Mouse (Mus musculus) MEL (cell line): ENCODE results near the gene Myo1a. TPM values are rescaled to one million over a fixed set of nuclear protein-coding genes. Genes with fewer than 3 reads are reported as not detected.

Source experiments
- DNase-seq: peaks from one replicate; pipeline ENCODE4 v3.0.0; 2011; ENCODE audit warnings: low read depth, low spot score
- H3K27ac ChIP-seq: 2 replicates; pipeline ENCODE4 v1.5.1; 2012; ENCODE audit warnings: low read depth, mild to moderate bottlenecking, control low read depth, low read length, moderate library complexity; ENCODE audit not compliant: control insufficient read depth
- H3K27me3 ChIP-seq, 2 experiments: fragments of 150-350 bp in 1 of 2; sonication (generic) in 1 of 2; 2 replicates each; pipeline ENCODE4 v1.6.1; 2012; ENCODE audit warnings: low read length in 2 of 2, mild to moderate bottlenecking in 2 of 2, improper control_type of control experiment in 1 of 2, moderate library complexity in 1 of 2; ENCODE audit not compliant: insufficient read depth in 2 of 2, control insufficient read depth in 1 of 2
- H3K36me3 ChIP-seq, 2 experiments: 2 replicates each; pipeline ENCODE4 v1.6.1; 2012 to 2014; ENCODE audit warnings: low read length in 2 of 2, improper control_type of control experiment in 1 of 2, inconsistent platforms in 1 of 2, mild to moderate bottlenecking in 1 of 2; ENCODE audit not compliant: insufficient read depth in 2 of 2, control insufficient read depth in 1 of 2
- H3K4me1 ChIP-seq, 2 experiments: fragments of 150-350 bp in 1 of 2; sonication (generic) in 1 of 2; 2 replicates each; pipeline ENCODE4 v1.6.1; 2012; ENCODE audit warnings: low read length in 2 of 2, improper control_type of control experiment in 1 of 2, mild to moderate bottlenecking in 1 of 2; ENCODE audit not compliant: insufficient read depth in 2 of 2, control insufficient read depth in 1 of 2
- H3K4me3 ChIP-seq, 2 experiments: fragments of 150-350 bp in 1 of 2; sonication (generic) in 1 of 2; 2 replicates each; pipeline ENCODE4 v1.5.1; 2012; ENCODE audit warnings: low read depth in 2 of 2, low read length in 2 of 2, mild to moderate bottlenecking in 2 of 2, moderate library complexity in 2 of 2, control low read depth in 1 of 2, improper control_type of control experiment in 1 of 2; ENCODE audit not compliant: control insufficient read depth in 1 of 2, insufficient read depth in 1 of 2
- H3K79me2 ChIP-seq: 2 replicates; pipeline ENCODE4 v1.6.1; 2012; ENCODE audit warnings: mild to moderate bottlenecking, low read length, moderate library complexity; ENCODE audit not compliant: control insufficient read depth, poor library complexity, insufficient read depth
- H3K9ac ChIP-seq: 2 replicates; pipeline ENCODE4 v1.6.1; 2012; ENCODE audit warnings: low read depth, mild to moderate bottlenecking, control low read depth, low read length, moderate library complexity; ENCODE audit not compliant: control insufficient read depth, poor library complexity, severe bottlenecking
- H3K9me3 ChIP-seq: fragments of 150-350 bp; sonication (generic); replicated peaks from 2 replicates; pipeline ENCODE4 v1.6.1; 2012; ENCODE audit warnings: mild to moderate bottlenecking, low read length, improper control_type of control experiment, moderate library complexity; ENCODE audit not compliant: insufficient read depth
- E2F4 ChIP-seq: IDR thresholded peaks from 2 replicates; pipeline ENCODE4 v1.6.1; 2011; ENCODE audit warnings: low read depth, low read length, improper control_type of control experiment, borderline replicate concordance
- ELF1 ChIP-seq: IDR thresholded peaks from 2 replicates; pipeline ENCODE4 v1.6.1; 2014; ENCODE audit warnings: low read depth, mild to moderate bottlenecking, inconsistent platforms, low read length, improper control_type of control experiment, moderate library complexity
- EP300 ChIP-seq, 2 experiments: IDR thresholded peaks; 2 replicates each; pipeline ENCODE4 v1.6.1; 2011; ENCODE audit warnings: improper control_type of control experiment in 2 of 2, low read length in 2 of 2, low read depth in 1 of 2, mild to moderate bottlenecking in 1 of 2
- GATA1 ChIP-seq: IDR thresholded peaks from 2 replicates; pipeline ENCODE4 v1.6.1; 2011; ENCODE audit warnings: low read depth, low read length, improper control_type of control experiment
- MAFK ChIP-seq: IDR thresholded peaks from 2 replicates; pipeline ENCODE4 v1.6.1; 2011; ENCODE audit warnings: low read depth, mild to moderate bottlenecking, low read length, improper control_type of control experiment, borderline replicate concordance
- MAZ ChIP-seq: IDR thresholded peaks from 2 replicates; pipeline ENCODE4 v1.6.1; 2012; ENCODE audit warnings: low read depth, mild to moderate bottlenecking, inconsistent platforms, low read length, improper control_type of control experiment
- MYB ChIP-seq: IDR thresholded peaks from 2 replicates; pipeline ENCODE4 v1.6.1; 2011; ENCODE audit warnings: mild to moderate bottlenecking, low read depth, low read length, improper control_type of control experiment
- NELFE ChIP-seq: IDR thresholded peaks from 2 replicates; pipeline ENCODE4 v1.6.1; 2011; ENCODE audit warnings: low read depth, low read length, improper control_type of control experiment
- NRF1 ChIP-seq: IDR thresholded peaks from 2 replicates; pipeline ENCODE4 v1.6.1; 2014; ENCODE audit warnings: low read depth, mild to moderate bottlenecking, inconsistent platforms, low read length, improper control_type of control experiment, moderate library complexity; ENCODE audit not compliant: poor library complexity, insufficient read depth, severe bottlenecking
- POLR2AphosphoS2 ChIP-seq: IDR thresholded peaks from 2 replicates; pipeline ENCODE4 v1.6.1; 2011; ENCODE audit warnings: low read length, improper control_type of control experiment
- SIN3A ChIP-seq: IDR thresholded peaks from 2 replicates; pipeline ENCODE4 v1.6.1; 2012; ENCODE audit warnings: low read length, improper control_type of control experiment, inconsistent platforms
- TCF12 ChIP-seq: IDR thresholded peaks from 2 replicates; pipeline ENCODE4 v1.6.1; 2014; ENCODE audit warnings: low read depth, mild to moderate bottlenecking, inconsistent platforms, low read length, improper control_type of control experiment, moderate library complexity
- ZC3H11A ChIP-seq: IDR thresholded peaks from 2 replicates; pipeline ENCODE4 v1.6.1; 2012; ENCODE audit warnings: low read depth, mild to moderate bottlenecking, inconsistent platforms, low read length, improper control_type of control experiment
- ZKSCAN1 ChIP-seq: IDR thresholded peaks from 2 replicates; pipeline ENCODE4 v1.6.1; 2012; ENCODE audit warnings: low read depth, mild to moderate bottlenecking, inconsistent platforms, low read length, improper control_type of control experiment, moderate library complexity
- ZNF384 ChIP-seq: IDR thresholded peaks from 2 replicates; pipeline ENCODE4 v1.6.1; 2012; ENCODE audit warnings: low read depth, mild to moderate bottlenecking, inconsistent platforms, low read length, improper control_type of control experiment
- polyA plus RNA-seq, 2 experiments: library from polyadenylated mRNA; stranded (reverse) in 1 of 2; unstranded in 1 of 2; fragments of >175 nt in 1 of 2; fragments of >200 nt in 1 of 2; gene quantifications; 2 replicates each; pipeline versions ENCODE4 v1.2.1 to v1.2.4; 2012; ENCODE audit warnings: low replicate concordance in 2 of 2, low read depth in 1 of 2; ENCODE audit not compliant: insufficient read length in 2 of 2, insufficient read depth in 1 of 2, missing spikeins in 1 of 2
- total RNA-seq: library from RNA; depleted of rRNA; stranded (reverse); fragments of 300-350 nt; gene quantifications from 2 replicates; pipeline ENCODE4 v1.2.3, GENCODE M21; 2012

The Myo1a gene
- total and polyA plus RNA-seq, 3 experiments, result 0.08 to 0.33 TPM; not detected in 1

- TF ChIP-seq MAFK, result no peak
Observed at GRCm38 (mm10) chr10:127694636-127695035, 10.3 kb upstream of the Myo1a start (continued).

- no peaks in the 10 kb centered on the region; a peak in 1 of 4 replicates for H3K36me3 ChIP-seq
Observed at GRCm38 (mm10) chr10:127695775-127696174, 9.2 kb upstream of the Myo1a start.

GRCm38 (mm10) chr10:127698966-127699365 lies 6.0 kb upstream of the Myo1a start:
- H3K27ac ChIP-seq, result no peak overlapping the region
- no peaks in the 10 kb centered on the region for H3K27me3 ChIP-seq
- DNase-seq, result no peak
- no peak overlapping the region for H3K9ac ChIP-seq
- TF ChIP-seq NRF1 (no peak), MYB (no peak), POLR2AphosphoS2 (no peak), ZNF384 (no peak), ZKSCAN1 (no peak), NELFE (no peak), ELF1 (no peak), ZC3H11A (no peak), SIN3A (no peak), E2F4 (no peak), EP300 (IDR thresholded peaks at IDR 0.05; ENCODE audit: low read depth in 1 of 2, low read length in 2 of 2) (no peak), TCF12 (no peak), MAZ (no peak)
- TF ChIP-seq, all 39 proteins: peak for 0
- H3K79me2 ChIP-seq, result no peaks in the 10 kb centered on the region
- H3K36me3 ChIP-seq, result no peaks in the 10 kb centered on the region; a peak in 1 of 4 replicates
- H3K4me1 ChIP-seq, result no peaks in the 10 kb centered on the region
- H3K9me3 ChIP-seq, result no peaks in the 10 kb centered on the region
- no peak overlapping the region for H3K4me3 ChIP-seq

More at GRCm38 (mm10) chr10:127695775-127696174, 9.2 kb upstream of the Myo1a start:
- no peak overlapping the region for H3K27ac ChIP-seq
- H3K9me3 ChIP-seq, result no peaks in the 10 kb centered on the region
- no peaks in the 10 kb centered on the region for H3K27me3 ChIP-seq
- H3K9ac ChIP-seq, result no peak overlapping the region
- no peaks in the 10 kb centered on the region for H3K4me1 ChIP-seq
- H3K4me3 ChIP-seq, result no peak overlapping the region
- TF ChIP-seq ZKSCAN1, result no peak
- TF ChIP-seq NRF1, result no peak
- no peak for TF ChIP-seq GATA1
- no peak for DNase-seq
- no peaks in the 10 kb centered on the region for H3K79me2 ChIP-seq
